Mouse (Mus musculus) myocyte (in vitro differentiated cells): ENCODE data around the gene Neil1.

Experiments
- E2F4 ChIP-seq: IDR thresholded peaks from one replicate; pipeline ENCODE4 v1.6.1; 2011; ENCODE audit warnings: mild to moderate bottlenecking, control low read depth, moderate library complexity; ENCODE audit not compliant: insufficient read depth
- MYOG ChIP-seq, 3 experiments: IDR thresholded peaks; one replicate each; pipeline ENCODE4 v1.6.1; 2011; ENCODE audit warnings: control low read depth in 2 of 3, low read depth in 2 of 3, mild to moderate bottlenecking in 2 of 3; ENCODE audit not compliant: insufficient read length in 2 of 3, control insufficient read depth in 1 of 3, insufficient read depth in 1 of 3
- POLR2A ChIP-seq: IDR thresholded peaks from one replicate; pipeline ENCODE4 v1.6.1; 2011; ENCODE audit warnings: low read depth, mild to moderate bottlenecking, control low read depth, moderate library complexity; ENCODE audit not compliant: insufficient read length
- USF1 ChIP-seq: IDR thresholded peaks from one replicate; pipeline ENCODE4 v1.6.1; 2011; ENCODE audit warnings: low read depth, mild to moderate bottlenecking, control low read depth, moderate library complexity

DNA sequence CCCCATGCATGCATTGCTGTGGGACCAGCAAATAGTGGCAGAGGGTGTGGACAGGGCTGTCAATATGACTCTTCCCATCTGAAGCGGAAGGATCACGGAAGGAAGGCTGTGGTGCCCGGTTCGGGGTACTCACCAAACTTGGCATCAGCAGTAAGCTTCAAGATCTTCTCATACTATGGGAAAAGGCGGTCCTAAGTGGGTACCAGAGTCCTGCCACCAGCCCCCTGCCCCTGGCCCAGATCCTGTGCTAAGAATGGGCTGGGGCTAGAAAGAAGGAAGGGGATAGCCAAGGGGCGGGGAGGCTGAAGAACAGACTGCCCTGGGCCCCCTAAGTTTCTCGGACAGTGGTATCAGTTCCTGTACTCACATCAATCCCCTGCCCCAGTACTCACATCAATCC lies 8.3 kb upstream of the Neil1 start:
- TF ChIP-seq POLR2A: no peak
- TF ChIP-seq MYOG (IDR thresholded peaks at IDR 0.05; ENCODE audit: control insufficient read depth in 1 of 3, insufficient read depth in 1 of 3, insufficient read length in 2 of 3, low read depth in 2 of 3): no peak
- TF ChIP-seq E2F4: no peak
- no peak for TF ChIP-seq USF1
